Mouse (Mus musculus): Measurements from ENCODE around the gene B9d1. TPM values are rescaled to one million over a fixed set of nuclear protein-coding genes. Genes with fewer than 3 reads are reported as not detected.
A peak's percentile ranks its signal among the peaks of the same experiment; 100 is the strongest.

The B9d1 gene
- total RNA-seq, 4 experiments from 2014 or later: 2.9 to 7.2 (median 4.7) TPM

DNA sequence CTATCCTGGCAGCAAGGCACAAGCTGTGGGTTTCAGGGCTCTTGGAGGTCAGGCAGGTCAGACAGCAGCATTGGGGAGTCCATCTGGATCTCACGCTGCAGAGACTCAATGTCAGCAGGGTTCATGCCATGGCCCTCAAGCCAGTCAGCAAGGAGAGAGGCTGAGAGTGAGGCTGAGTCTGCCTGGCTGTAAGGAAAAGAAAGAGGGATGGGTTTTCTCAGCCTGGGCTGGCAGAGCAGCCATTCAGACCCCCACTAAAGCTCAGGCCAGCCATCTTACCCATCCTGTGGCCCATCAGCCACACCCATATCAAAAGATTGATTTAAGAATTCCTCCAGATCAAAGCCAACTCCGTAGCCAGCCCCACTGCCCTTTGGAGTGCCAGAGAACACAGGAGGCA, 15.9 kb upstream of the B9d1 start:
- no peak for DNase-seq (ENCODE audit: low spot score in 2 of 2)

DNA sequence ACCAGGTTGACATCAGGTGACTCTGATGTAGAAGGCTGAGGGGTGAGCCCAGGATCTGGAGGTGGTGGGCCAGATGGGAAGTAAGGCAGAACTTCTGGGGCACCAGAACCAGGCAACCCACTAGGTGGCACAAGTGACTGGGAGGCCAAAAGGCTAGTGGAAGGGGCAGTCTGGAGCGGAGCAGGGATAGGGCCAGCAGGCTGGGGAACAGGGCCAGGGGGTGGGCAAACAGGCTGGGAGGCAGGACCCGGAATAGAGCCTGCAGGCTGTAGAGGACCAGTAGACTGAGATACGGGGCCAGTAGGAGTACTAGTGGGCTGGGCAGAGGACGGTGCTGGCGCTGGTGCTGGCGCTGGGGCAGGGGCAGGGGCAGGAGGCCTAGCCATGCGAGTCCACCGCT, 15.1 kb upstream of the B9d1 start:
- DNase-seq (ENCODE audit: low spot score in 2 of 2): no peak

DNA sequence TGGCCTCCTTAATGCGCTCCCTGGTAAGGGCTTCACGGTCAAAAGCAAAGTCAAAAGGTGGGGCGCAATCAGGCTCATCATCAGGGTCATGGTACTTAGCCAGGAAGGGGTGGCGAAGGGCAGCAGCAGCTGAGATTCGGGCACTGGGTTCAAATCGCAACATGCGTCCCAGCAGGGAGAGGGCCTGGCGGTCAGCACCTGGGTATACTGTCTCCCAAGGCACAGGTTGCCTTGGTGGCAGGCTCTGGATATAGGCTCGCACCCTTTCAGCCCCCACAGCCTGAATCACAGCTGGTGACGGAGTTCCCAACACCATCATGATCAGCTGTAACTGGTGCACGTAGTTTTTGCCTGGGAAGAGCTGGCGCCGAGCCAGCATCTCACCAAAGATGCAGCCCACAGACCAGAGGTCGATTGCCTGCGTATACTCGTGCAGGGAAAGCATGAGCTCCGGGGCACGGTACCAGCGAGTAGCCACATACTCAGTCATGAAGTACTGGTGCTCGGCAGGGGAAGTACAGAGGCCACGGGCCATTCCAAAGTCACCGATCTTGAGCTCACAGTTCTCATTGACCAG, 13.9 kb upstream of the B9d1 start:
- no peak for DNase-seq (ENCODE audit: low spot score in 2 of 2)

DNA sequence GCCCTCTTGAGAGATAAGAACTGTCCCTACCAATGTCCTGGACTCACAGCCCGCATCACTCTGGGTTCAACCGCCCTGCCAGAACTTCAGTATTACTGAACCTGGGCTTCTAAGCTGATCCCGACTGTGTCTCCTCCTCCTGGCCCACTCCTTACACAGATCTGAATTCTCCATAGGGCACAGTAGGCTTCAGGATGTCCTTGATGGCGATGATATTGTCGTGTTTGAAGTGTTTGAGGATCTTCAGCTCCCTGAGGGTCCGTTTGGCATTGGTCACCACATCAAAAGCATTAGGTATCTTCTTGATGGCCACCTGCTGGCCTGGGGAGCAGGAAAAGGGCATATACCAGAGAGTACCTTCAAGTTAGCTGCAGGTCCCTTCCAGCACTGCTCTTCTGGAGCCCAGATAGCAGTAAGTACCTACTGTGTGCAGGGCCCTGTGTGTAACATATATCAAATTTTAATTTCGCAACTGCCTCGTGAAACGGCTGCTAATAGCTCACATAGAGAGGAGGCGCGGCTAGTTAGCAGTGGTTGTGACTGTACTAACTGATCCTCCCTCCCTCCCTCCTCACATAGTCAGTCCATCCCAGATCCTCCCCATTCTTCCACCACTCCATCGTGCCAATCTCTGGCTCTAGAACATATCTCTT, 12.1 kb upstream of the B9d1 start:
- DNase-seq (ENCODE audit: low spot score in 2 of 2): no peak

DNA sequence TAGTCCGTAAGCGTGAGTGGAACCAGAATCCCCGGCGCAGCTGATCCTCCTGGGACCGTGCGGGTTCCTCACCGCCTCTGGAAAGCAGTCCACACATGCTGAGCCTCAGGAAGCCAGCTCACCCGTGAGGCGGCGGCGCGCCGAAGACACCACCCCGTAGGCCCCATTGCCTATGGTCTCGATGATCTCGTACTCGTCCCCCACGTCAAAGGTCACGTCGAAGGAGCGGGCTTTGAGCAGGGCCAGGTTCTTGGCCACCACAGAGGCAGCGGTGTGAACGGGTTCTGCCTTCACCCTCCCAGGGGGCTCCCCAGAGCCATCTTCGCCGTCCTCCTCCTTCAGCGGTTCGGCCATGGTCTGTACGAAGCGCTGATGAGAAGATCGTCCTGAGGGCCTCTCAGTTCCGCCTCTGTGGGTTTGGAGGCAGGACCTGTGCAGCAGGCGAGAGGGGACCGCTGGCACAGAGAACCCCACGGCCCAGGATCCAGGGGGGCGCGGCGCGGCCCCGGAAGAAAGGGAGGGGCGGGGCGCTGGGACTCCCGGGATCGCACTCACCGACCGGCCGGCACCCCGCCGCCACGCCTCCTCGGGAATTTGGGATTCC, 11.3 kb upstream of the B9d1 start:
- DNase-seq (ENCODE audit: low spot score in 2 of 2): no peak

DNA sequence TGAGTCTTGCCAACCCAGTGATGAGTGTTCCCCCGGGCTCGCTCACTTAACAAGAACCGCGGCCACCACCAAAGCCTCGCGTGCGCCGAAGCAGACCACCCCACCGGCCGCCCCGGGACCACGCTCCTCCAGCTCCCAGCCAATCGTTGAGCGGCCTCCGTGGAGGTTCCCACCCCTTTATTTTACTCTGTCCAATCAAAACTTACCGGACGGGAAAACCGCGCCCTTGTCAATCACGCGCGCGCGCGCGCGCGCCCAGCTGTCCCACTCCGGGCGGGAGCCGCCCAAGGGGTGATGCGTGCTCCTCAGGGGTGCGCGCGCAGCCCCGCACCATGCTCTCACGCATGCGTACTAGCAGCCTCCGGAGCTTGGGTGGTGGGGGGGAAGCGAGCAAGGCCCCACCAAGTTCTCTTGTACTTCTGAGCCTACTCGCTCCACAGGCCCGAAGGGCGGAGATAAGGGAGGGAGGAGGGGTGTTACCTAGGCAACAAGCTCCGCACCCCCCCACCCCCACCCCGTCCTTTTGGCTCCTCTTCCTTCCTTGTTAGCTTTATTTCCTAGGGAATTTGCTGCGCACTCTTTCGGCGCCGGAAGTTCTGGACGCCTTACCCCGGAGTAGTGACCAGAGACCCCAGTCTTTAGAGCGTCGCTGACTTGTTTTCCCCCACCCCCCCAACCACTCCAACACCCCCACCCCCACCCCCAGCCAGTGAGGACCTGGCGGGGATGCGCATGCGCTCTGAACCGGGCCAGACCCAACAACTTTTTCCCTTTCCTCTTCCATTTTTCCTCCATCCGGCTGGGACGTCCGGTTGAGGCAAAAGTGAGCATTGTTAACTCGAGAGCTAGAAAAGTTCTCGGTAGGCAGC, 10.6 kb upstream of the B9d1 start, which contains the start of gene Mapk7:
Mapk7 (minus strand) TSS at position 278 of the 869 bp plus-strand sequence.
- DNase-seq (ENCODE audit: low spot score in 2 of 2): peak; percentile 96

DNA sequence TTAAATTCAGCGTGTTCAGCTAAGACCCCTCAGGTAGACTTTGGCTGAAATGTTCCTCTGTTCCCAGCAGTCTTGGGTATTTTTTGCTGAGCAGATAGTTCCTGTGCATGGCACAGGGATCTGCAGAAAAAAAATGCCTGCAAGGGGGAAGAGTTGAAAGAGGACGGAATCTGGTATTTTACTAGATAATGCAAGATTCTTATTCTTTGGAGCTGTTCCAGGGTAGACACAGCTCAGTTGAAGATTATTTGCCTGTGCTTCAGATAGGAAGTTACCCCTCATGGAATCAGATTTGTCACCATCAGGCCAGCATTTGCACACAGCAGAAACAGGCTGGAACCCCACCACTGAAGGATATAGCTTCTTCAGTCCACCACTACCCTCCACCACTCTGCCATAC, 9.4 kb upstream of the B9d1 start:
- DNase-seq (ENCODE audit: low spot score in 2 of 2): no peak

DNA sequence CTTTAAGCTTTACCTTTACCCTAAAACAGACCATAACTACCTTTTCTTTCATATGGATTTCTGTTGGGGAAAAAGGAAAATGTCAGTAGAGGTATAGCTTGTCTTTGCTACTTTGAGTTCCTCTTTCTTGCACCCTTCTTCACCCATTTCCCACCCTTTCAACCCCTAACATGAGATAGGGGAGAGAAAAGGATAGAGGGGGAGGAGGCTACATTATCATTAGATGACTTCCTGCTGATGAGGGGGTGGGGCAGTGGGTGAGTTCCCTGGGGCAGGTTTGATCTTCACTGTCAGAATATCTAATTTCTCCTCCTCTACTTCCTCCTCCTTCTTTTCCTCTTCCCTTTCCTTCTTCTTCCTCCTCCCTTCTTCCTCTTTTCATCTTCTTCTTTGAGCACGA, 7.5 kb upstream of the B9d1 start:
- DNase-seq (ENCODE audit: low spot score in 2 of 2): no peak

DNA sequence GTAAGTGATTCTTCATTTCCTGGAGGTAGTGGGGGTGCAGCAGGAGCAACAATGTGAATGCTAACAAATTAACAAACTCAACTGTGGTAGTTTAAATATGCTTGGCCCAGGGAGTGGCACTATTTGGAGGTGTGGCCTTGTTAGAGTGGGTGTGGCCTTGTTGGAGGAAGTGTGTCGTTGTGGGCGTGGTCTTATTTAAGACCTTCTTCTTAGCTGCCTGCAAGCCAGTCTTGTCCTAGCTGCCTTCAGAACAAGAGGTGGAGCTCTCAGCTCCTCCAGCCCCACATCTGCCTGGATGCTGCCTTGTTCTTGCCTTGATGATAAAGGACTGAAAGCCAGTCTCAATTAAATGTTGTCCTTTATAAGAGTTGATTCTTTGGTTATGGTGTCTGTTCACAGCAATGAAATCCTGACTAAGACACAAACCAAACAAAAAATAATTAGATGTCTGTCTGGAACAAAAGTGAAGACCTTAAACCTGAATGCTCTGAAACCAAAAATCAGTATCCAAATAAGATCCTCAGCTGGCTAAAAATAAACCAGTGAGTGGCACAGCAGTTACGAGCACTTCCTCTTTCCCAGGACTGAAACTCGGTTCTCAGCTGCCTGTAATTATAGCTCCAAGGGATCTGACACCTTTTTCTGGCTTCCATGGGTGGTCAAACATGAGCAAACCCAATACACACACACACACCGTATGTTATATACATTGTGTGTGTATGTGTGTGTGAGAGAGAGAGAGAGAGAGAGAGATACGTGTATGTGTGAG, 6.0 kb upstream of the B9d1 start:
- DNase-seq (ENCODE audit: low spot score in 2 of 2): no peak

DNA sequence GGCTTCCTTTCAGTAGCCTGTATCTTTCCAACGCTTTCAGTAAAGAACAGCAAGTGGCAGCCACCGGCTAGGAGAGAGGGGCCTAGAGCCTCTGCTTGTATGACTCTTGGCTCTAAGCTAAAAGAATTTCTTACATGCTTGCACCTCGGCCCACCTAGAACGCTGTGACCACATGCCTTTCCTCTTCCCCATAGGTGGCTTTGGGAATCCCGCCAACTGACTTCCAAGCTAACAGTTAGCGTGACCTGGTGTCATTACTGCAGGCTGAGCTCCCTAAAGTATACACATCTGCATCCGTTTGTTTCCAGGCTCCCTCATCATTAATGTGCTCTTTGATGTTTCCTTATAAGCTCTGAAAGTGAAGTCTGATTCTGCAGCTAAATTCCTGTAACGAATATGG, 1.0 kb upstream of the B9d1 start:
- no peak for DNase-seq (ENCODE audit: low spot score in 2 of 2)

DNA sequence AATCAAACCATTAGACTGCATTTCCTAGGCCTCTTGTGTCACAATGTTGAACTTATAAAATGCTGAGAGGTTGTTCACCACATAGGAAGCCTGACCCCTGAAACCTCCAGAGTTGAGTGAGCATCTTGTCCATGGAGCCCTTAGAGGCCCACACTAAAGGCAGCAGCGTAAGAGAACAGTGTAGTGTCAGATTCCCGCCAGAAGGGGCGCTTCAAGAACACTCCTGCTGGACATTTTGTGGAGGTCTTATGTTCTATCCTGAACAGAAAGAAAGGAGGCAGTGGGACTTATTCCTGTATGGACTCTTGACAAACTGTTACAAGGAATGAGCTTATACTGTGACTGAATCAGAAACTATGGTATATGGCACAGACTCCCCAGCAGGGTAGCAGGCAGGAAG, 10.0 kb downstream of the B9d1 start:
- no peak for DNase-seq (ENCODE audit: low spot score in 2 of 2)

DNA sequence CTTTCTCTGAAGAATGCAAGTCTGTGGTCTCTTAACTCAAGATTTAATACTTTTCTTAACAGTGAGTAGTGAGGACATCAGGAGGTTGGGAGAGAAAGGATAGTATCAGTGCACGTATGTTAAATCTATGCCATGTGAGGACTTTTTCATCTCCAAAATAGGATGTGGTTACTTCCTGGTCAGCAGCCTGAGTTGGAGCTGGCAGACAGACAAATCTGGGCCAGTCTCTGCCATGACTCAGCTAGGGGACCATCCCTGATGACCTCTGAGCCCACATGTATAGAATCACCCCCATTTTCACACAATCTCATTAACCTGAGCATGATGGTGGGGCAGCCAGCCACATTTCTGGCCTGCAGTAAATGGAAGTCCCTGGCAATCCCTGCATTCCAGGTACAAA, 13.0 kb downstream of the B9d1 start:
- DNase-seq (ENCODE audit: low spot score in 2 of 2): no peak

DNA sequence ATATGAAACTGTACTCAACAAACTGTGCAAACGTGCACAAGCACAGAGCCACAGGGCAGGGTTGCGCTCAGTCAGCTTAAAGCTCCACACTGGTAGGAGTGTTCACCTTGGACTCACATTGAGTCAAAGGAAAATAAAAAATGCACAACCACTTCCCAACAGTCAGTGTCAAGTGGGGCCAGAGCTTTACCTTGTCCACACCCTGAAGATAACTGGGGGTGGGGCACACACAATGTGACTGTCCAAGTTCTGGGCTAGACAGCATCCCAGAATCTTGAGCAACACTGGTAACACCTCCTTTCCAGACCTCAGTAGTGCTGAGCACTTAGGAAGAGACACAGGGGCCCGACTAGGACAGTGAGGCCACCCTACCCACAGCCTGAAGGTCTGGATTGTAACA, 13.9 kb downstream of the B9d1 start:
- no peak for DNase-seq (ENCODE audit: low spot score in 2 of 2)

DNA sequence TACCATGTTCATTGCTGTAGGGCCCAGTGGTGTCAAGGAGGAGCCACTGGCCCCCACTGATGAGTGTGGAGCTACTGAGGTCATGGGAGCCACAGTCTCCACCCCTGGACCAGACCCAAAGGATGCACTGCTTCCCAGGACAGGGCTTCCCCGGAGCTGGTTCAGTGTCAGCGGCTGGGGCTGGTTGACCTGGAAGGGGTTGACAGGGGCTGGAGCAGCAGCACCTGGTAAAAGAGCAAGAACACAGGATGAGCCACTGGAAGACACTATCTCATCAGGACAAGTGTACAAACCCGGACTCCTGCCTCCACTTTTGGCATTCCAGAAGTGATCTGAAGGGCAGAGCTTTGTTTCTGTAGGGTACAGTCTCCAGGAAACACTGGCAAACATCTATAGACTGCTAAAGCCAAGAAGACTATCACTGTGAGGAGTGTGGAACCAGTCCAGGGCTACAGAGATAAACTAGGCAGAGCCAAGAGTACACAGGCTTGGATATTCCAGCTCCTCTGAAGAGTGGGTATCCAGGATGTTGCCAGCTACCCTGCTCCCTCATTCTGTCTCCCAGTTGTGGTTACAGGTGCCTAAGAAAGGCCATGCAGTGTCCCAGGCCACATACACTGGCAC, 14.7 kb downstream of the B9d1 start:
- DNase-seq (ENCODE audit: low spot score in 2 of 2): no peak

DNA sequence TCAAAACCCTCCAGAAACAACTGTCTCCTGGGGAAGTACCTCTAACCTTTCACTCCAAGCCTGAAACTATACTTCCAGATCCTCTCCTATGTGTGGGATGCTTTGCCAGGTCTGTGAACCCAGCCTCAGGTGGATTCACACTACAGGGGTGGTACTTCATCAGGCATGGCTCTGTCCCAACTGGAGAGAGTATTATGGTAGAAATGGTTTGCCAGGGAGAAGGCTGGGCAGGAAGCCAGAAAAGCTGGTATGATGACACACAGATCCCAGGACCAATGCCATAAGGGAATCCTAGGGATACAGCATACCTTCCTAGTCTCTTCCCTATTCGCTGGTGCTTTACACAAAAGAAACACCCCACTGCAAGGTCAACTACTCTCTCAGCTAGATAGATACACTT, 21.9 kb downstream of the B9d1 start:
- DNase-seq (ENCODE audit: low spot score in 2 of 2): no peak

DNA sequence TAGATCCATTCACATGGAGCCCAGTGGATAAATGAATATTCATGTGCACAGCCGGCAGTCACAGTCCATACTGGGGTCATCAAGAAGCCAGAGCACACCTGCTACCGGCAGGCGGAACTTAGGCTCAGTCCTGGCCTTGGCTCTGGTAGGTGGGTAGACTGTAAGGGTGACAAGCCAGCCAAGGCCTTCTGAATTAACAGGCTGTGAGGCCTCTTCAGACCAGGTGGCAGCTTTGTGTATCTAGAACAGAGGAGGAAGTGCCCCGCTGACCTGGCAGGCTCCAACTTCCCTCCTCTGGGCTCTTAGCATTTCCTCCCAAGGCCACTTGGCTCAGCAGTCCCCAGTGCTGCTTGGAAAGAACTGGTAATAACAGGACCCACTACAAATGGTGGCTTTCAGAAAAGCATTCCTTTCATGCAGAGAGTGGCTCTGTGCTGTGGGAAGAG, 24.3 kb downstream of the B9d1 start:
- DNase-seq (ENCODE audit: low spot score in 2 of 2): no peak

DNA sequence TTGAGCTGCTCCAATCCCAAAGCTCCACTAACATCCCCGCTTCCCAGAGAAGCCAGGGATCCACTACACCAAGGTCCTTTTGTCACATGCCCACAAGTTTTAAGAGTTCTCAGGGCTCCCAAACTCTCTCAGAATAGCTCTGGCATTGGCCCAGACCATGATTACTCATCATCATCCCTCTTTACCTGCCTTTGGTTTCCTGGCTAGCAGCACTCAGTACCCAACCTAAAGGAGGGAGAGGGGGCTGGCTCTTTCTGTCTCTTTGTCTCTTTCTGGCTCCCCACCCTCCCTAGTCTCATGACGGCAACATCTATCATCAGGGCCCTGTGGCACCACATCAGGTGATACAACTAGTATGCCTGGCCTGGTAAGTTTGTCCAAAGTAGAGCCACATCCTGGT, 27.9 kb downstream of the B9d1 start:
- DNase-seq (ENCODE audit: low spot score in 2 of 2): no peak

DNA sequence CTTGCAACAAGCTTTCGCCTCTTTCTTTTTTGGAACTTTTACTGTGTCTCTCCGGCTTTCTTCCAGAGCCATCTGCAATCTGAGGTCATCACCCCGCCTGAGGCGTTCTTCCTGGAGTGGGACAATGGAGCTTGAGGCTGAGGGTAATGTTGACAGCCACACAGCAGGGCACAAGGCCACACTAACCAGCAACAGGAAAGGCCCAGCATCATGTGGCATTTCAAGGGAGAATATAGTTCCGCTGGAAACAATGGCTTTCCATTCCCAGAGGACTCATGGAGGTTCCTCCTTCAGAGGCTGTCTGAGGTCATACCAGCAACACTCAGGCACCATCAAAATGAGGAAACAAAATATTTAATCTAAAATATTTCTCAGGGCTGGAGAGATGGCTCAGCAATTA, 28.6 kb downstream of the B9d1 start:
- no peak for DNase-seq (ENCODE audit: low spot score in 2 of 2)

DNA sequence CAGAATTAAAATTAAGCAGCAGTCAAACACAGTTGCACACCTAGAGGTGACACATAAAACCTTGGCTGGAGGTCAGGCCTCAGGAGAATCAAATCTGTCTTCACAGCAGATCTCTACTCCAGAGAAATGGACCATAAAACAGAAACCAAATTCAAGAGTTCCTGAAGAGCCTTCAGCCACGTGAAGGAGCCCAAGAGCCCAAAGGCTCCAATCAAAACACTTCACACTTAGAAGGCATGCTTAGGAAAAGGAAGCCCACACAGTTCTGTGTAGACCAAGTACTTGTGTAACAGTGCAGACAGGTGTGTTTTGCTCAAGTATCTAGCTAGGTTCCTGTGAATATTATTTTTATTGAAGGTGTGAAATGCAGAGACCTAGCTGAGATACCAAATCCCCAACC, 30.6 kb downstream of the B9d1 start:
- no peak for DNase-seq (ENCODE audit: low spot score in 2 of 2)

DNA sequence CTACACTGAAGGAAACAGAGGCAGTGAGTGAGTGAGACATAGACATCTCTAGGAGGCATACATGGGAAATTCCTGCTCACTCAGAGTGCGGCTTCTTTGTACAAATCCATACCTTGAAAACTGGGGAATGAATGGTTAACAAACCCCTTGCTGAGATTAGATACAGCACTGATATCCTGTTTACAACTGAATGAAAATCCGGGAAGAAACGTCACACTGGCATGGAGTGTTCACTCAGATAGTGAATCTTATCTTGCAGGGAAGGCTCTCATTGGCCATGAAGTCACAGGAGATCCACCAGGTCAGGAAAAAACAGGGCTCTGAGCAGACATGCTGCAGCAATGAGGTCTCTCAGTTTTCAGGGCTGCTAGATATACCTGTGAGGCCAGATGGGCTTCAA, 32.0 kb downstream of the B9d1 start:
- DNase-seq (ENCODE audit: low spot score in 2 of 2): no peak

DNA sequence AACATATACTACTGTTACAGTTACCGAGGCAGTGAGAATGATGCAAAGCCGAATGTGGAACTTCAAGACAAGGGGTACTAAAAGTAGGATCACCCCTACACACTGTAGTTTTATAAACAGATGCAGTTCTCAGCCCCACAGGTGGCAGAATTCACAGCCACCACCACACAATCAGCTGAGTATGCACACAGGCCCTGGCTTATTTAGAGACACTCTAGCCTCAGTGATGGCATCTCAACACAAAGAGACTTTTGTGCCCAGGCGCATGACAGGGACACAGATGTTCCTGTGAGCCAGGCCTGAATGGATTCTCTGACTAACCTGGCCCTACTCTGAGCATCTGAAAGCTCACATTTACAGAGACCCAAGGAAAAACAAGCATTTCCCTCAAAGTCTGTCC, 32.4 kb downstream of the B9d1 start:
- DNase-seq (ENCODE audit: low spot score in 2 of 2): no peak
